Mouse (Mus musculus) adrenal gland, postnatal 14 days (tissue): ENCODE data around the gene Ror1. TPM values are rescaled to one million over a fixed set of nuclear protein-coding genes. Genes with fewer than 3 reads are reported as not detected.
A peak's percentile ranks its signal among the peaks of the same experiment; 100 is the strongest.

ENCODE experiments used
- DNase-seq: peaks from one replicate; pipeline ENCODE4 v3.0.0; 2021; ENCODE audit warnings: mixed read lengths
- total RNA-seq: library from RNA; stranded (reverse); gene quantifications from 2 replicates; pipeline ENCODE4 v1.2.3, GENCODE M21; 2021

Ror1 gene
- total RNA-seq, 1 experiment from 2014 or later = 4.6 TPM

GRCm38 (mm10) chr4:100116366-100116765 lies 20.8 kb downstream of the Ror1 start:
- no peak for DNase-seq

GRCm38 (mm10) chr4:100118676-100119075 lies 23.1 kb downstream of the Ror1 start:
- no peak for DNase-seq

- DNase-seq = no peak
Measured at GRCm38 (mm10) chr4:100119431-100119830, 23.8 kb downstream of the Ror1 start.

GRCm38 (mm10) chr4:100120547-100120946 lies 25.0 kb downstream of the Ror1 start:
- no peak for DNase-seq

- no peak for DNase-seq
Measured at GRCm38 (mm10) chr4:100122436-100122835, 26.8 kb downstream of the Ror1 start.

GRCm38 (mm10) chr4:100123519-100123918 lies 27.9 kb downstream of the Ror1 start:
- DNase-seq = no peak

GRCm38 (mm10) chr4:100124056-100124455 lies 28.5 kb downstream of the Ror1 start:
- DNase-seq = peak; percentile 64

GRCm38 (mm10) chr4:100124935-100125334 lies 29.3 kb downstream of the Ror1 start:
- no peak for DNase-seq

- no peak for DNase-seq
Measured at GRCm38 (mm10) chr4:100126531-100127310, 31.1 kb downstream of the Ror1 start.

GRCm38 (mm10) chr4:100128026-100128922 lies 32.7 kb downstream of the Ror1 start:
- no peak for DNase-seq

GRCm38 (mm10) chr4:100129201-100129600 lies 33.6 kb downstream of the Ror1 start:
- DNase-seq = peak; percentile 20

GRCm38 (mm10) chr4:100130771-100131475 lies 35.3 kb downstream of the Ror1 start:
- DNase-seq = peak; percentile 64

- DNase-seq = no peak
Measured at GRCm38 (mm10) chr4:100131488-100131887, 35.9 kb downstream of the Ror1 start.

GRCm38 (mm10) chr4:100132261-100132660 lies 36.7 kb downstream of the Ror1 start:
- no peak for DNase-seq

- DNase-seq = no peak
Measured at GRCm38 (mm10) chr4:100136046-100136445, 40.5 kb downstream of the Ror1 start.

GRCm38 (mm10) chr4:100137102-100137835 lies 41.7 kb downstream of the Ror1 start:
- DNase-seq = no peak

GRCm38 (mm10) chr4:100141626-100142025 lies 46.0 kb downstream of the Ror1 start:
- DNase-seq = no peak

GRCm38 (mm10) chr4:100144744-100145143 lies 49.2 kb downstream of the Ror1 start:
- DNase-seq = no peak

GRCm38 (mm10) chr4:100150797-100151196 lies 55.2 kb downstream of the Ror1 start:
- no peak for DNase-seq

GRCm38 (mm10) chr4:100154560-100155130 lies 59.1 kb downstream of the Ror1 start:
- DNase-seq = no peak

- no peak for DNase-seq
Measured at GRCm38 (mm10) chr4:100155731-100156130, 60.1 kb downstream of the Ror1 start.
